Mouse (Mus musculus) cerebellum, adult 2 months (tissue): ENCODE measurements around the gene Wipf1.

Experiments
- CTCF ChIP-seq: fragments of 200-500 bp; IDR thresholded peaks from 2 replicates; pipeline ENCODE4 v1.5.1; 2011; ENCODE audit warnings: low read depth, mild to moderate bottlenecking, control low read depth, low read length, moderate library complexity, borderline replicate concordance; ENCODE audit not compliant: insufficient read depth
- POLR2A ChIP-seq: fragments of 200-500 bp; IDR thresholded peaks from 2 replicates; pipeline ENCODE4 v1.6.1; 2011; ENCODE audit warnings: low read length, control low read depth, borderline replicate concordance; ENCODE audit not compliant: insufficient read depth

- TF ChIP-seq POLR2A (no peak), CTCF (no peak)
These were observed 76.4 kb downstream of the Wipf1 start for GRCm38 (mm10) chr2:73453085-73453484.
